Mouse (Mus musculus): ENCODE measurements around the gene Ppp2r5b.

GRCm38 (mm10) chr19:6231036-6231435 is 4.6 kb downstream of the Ppp2r5b start:
- TF ChIP-seq CTCF (conservative IDR thresholded peaks at IDR 0.05; ENCODE audit: low read length): no peak
- TF ChIP-seq POU5F1 (IDR thresholded peaks at IDR 0.05; ENCODE audit: borderline replicate concordance, low read length): no peak
- TF ChIP-seq NANOG (IDR thresholded peaks at IDR 0.05; ENCODE audit: borderline replicate concordance, low read length): no peak

All from E14TG2a.4 (cell line).